In the genomic region with DNA sequence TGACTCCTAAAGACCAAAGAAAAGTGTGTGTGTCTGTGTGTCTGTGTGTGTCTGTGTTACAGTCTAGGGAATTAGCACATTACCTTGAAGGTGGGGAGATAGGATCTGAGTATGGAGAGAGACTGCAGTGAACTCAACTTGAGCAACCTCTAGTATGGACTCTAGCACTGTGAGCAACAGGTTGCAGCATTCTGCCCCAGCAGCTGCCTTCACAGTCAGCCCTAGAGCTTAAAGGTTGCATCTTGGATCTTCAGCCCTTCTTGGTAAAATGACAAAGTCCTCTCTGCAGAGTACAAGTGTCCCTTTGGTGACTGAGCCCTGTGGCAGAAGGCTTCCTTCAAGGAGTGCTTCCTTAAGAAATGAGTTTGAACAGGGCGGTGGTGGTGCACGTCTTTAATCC, we compare ENCODE assay signal across 21 mouse cellular contexts.
"Had no signal": no experiment of that assay in that cellular context is flagged by ENCODE, and none has a peak within 500 bp of the region (broad histone marks: within the 10 kb centered on the region; RNA-seq: fewer than 3 reads in every experiment).

No protein-coding gene starts in this region.

- H3K4me2 ChIP-seq: heart, embryonic 12.5 days; hindbrain, embryonic 12.5 days; hindbrain, embryonic 14.5 days; limb, embryonic 13.5 days; limb, embryonic 15.5 days; liver, embryonic 12.5 days had no signal

- H3K9ac ChIP-seq: heart, embryonic 12.5 days; hindbrain, embryonic 12.5 days; hindbrain, embryonic 14.5 days; limb, embryonic 13.5 days; limb, embryonic 15.5 days; liver, embryonic 12.5 days; liver, embryonic 14.5 days had no signal

- H3K27me3 ChIP-seq: heart, embryonic 12.5 days; hindbrain, embryonic 12.5 days; limb, embryonic 13.5 days; limb, embryonic 15.5 days; liver, embryonic 12.5 days had no signal

- H3K36me3 ChIP-seq: heart, embryonic 10.5 days; heart, embryonic 12.5 days; hindbrain, embryonic 10.5 days; hindbrain, embryonic 12.5 days; limb, embryonic 13.5 days; limb, embryonic 15.5 days; liver, embryonic 12.5 days had no signal

- ATAC-seq: hindbrain, embryonic 16.5 days; inflammation-experienced regulatory T-cells, adult 6 months; liver, embryonic 12.5 days had no signal

- H3K27ac ChIP-seq: heart, embryonic 10.5 days; hindbrain, embryonic 10.5 days; hindbrain, embryonic 12.5 days; hindbrain, embryonic 14.5 days; limb, embryonic 13.5 days; limb, embryonic 15.5 days; liver, embryonic 12.5 days; liver, embryonic 14.5 days had no signal

- H3K9me3 ChIP-seq: heart, embryonic 10.5 days; heart, embryonic 12.5 days; hindbrain, embryonic 10.5 days; hindbrain, embryonic 12.5 days; limb, embryonic 13.5 days; limb, embryonic 15.5 days; liver, embryonic 12.5 days had no signal

- H3K4me3 ChIP-seq: heart, embryonic 10.5 days; heart, embryonic 12.5 days; hindbrain, embryonic 10.5 days; hindbrain, embryonic 12.5 days; limb, embryonic 13.5 days; limb, embryonic 15.5 days; liver, embryonic 12.5 days had no signal

- DNase-seq: gastrocnemius, postnatal 10 days; gastrocnemius, postnatal 25 days; heart, adult 18-20 months; heart, postnatal 10 days; heart, postnatal 4 days; kidney, adult 18-20 months; kidney, postnatal 14 days; layer of hippocampus, adult 9-11 months; layer of hippocampus, postnatal 36 days; left cerebral cortex, postnatal 4 days had no signal

- H3K4me1 ChIP-seq: hindbrain, embryonic 12.5 days had no signal
